Mouse (Mus musculus) bone marrow, adult 2 months (tissue): ENCODE measurements around the gene Gpr35.

Experiments used
- CTCF ChIP-seq: fragments of 200-500 bp; IDR thresholded peaks from 2 replicates; pipeline ENCODE4 v1.5.1; 2011; ENCODE audit warnings: low read length, control low read depth; ENCODE audit not compliant: control insufficient read depth, insufficient read depth
- POLR2A ChIP-seq: fragments of 200-500 bp; IDR thresholded peaks from 2 replicates; pipeline ENCODE4 v1.6.1; 2011; ENCODE audit warnings: low read depth, mild to moderate bottlenecking, control low read depth, low read length, borderline replicate concordance; ENCODE audit not compliant: control insufficient read depth

DNA sequence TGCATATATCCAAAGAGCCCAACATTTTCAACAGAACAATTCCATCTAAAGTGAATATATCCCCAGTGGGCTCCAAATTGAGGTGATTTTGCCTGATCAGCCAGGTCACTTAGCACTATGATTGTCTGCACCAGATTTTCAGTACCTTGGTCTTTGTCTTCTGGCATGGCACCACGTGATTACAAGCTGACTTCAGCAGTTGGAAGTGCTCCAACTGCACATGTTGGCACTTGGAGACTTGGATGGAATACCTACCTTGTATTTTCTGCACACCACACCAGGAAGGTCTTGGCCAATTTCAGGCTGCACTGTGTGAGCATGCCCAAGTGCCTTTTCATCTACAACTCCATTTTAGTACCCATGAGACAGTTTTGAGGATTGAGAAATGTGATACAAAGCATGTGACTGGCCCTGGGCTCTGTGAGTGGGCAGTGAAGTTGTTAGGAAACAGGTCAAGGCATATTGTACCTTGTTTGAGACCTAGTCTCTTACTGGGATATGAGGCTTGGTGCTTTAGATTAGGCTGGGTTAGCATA, 20.4 kb upstream of the Gpr35 start:
- TF ChIP-seq CTCF = no peak
- TF ChIP-seq POLR2A = no peak
